ENCODE assay signal across 7 mouse cellular contexts in genomic region chr7:79727091-79727490, GRCm38 (mm10). TPM values are rescaled to one million over a fixed set of nuclear protein-coding genes. Genes with fewer than 3 reads are reported as not detected.
DNase-seq lines count a peak whose midpoint lies in the region; ATAC-seq and TF ChIP-seq lines count a peak whose summit lies in the region.

No protein-coding gene starts in this region.

- H3K4me2 ChIP-seq in liver, embryonic 11.5 days, result no peak overlapping the region

- peaks cover 22% of the 10 kb centered on the region for H3K27me3 ChIP-seq in liver, embryonic 11.5 days (replicated peaks; ENCODE audit: control insufficient read depth, insufficient read depth, low read length)

- peak; percentile 75 for TF ChIP-seq CTCF in brain, embryonic 14.5 days (IDR thresholded peaks at IDR 0.05; ENCODE audit: borderline replicate concordance, extremely low read depth, insufficient read depth, insufficient read length)

- H3K9me3 ChIP-seq in liver, embryonic 11.5 days (ENCODE audit: control insufficient read depth, low read length), result no peaks in the 10 kb centered on the region

- no peak overlapping the region for H3K4me3 ChIP-seq in liver, embryonic 11.5 days (ENCODE audit: low read depth, low read length)

- 21% methylated on average over 2 of the region's 2 CpGs for WGBS in liver, embryonic 11.5 days

- intact Hi-C loops in left cerebral cortex, postnatal 14 days (cut with DNase I), result loop anchor here (10.0 kb wide), 1 partner anchor 232 kb away; no protein-coding TSS in a partner anchor
- intact Hi-C loops in left cerebral cortex, postnatal 36 days (cut with DNase I), result no loop called here

- H3K36me3 ChIP-seq in liver, embryonic 11.5 days (ENCODE audit: control insufficient read depth, insufficient read depth, low read length), result no peaks in the 10 kb centered on the region

- H3K27ac ChIP-seq in liver, embryonic 11.5 days (ENCODE audit: low read depth, low read length), result no peak overlapping the region

- H3K9ac ChIP-seq in liver, embryonic 11.5 days (ENCODE audit: low read depth, low read length), result no peak overlapping the region

- TF ChIP-seq POLR2A in brain, embryonic 14.5 days (IDR thresholded peaks at IDR 0.05; ENCODE audit: borderline replicate concordance, extremely low read depth, insufficient read depth, insufficient read length, poor library complexity, severe bottlenecking), result no peak

- peak; percentile 62; the same call in 1 of the 2 replicates for ATAC-seq in liver, embryonic 11.5 days (replicated peaks; ENCODE audit: low FRiP score)

- DNase-seq in left cerebral cortex, postnatal 14 days (ENCODE audit: low spot score in 2 of 2), result peak; percentile 47 to 57
- DNase-seq in left cerebral cortex, postnatal 36 days (ENCODE audit: low spot score in 2 of 2), result no peak
- DNase-seq in MEL-GATA-1-ER (ENCODE audit: extremely low read depth, low read depth), result peak; percentile 47
- DNase-seq in brain, embryonic 14.5 days (ENCODE audit: low read depth), result peak; percentile 64
- DNase-seq in heart, adult 8-10 months (ENCODE audit: low spot score), result peak; percentile 41
- DNase-seq in liver, embryonic 11.5 days (ENCODE audit: low spot score), result no peak
- peak; percentile 54 for DNase-seq in right cerebral cortex, postnatal 4 days

- H3K4me1 ChIP-seq in liver, embryonic 11.5 days (replicated peaks; ENCODE audit: control insufficient read depth, insufficient read depth, low read length), result no peaks in the 10 kb centered on the region

RNA-seq across cellular contexts. Expression of gene Plin1, which starts 5.6 kb away (rescaled TPM):
- not detected for total RNA-seq in left cerebral cortex, postnatal 14 days (2021)
- not detected for total RNA-seq in left cerebral cortex, postnatal 36 days (2021)
- 0.23 TPM in 2 replicates for polyA plus RNA-seq in brain, embryonic 14.5 days (2012; rRNA removed)
- 1 to 10 TPM; 4.4 to 5.6 (median 5.0) TPM for total RNA-seq in heart, adult 8-10 months (2022)
- not detected in 2 replicates for polyA plus RNA-seq in liver, embryonic 11.5 days (2014; fragmentation: Nextera tagmentation; extraction: Ambion mirVana)

RNA-seq across cellular contexts. Expression of gene Kif7, which starts 11.6 kb away (rescaled TPM):
- 1 to 10 TPM; 1.9 to 2.4 TPM for total RNA-seq in left cerebral cortex, postnatal 14 days (2021)
- total RNA-seq in left cerebral cortex, postnatal 36 days (2021), result 1 to 10 TPM; 1.4 to 1.7 TPM
- 4.8 and 5.4 TPM in 2 replicates for polyA plus RNA-seq in brain, embryonic 14.5 days (2012; rRNA removed)
- 1 to 10 TPM; 1.2 to 1.4 (median 1.2) TPM for total RNA-seq in heart, adult 8-10 months (2022)
- 2.3 and 3.0 TPM in 2 replicates for polyA plus RNA-seq in liver, embryonic 11.5 days (2014; fragmentation: Nextera tagmentation; extraction: Ambion mirVana)

RNA-seq across cellular contexts. Expression of gene Pex11a, which starts 15.8 kb away (rescaled TPM):
- total RNA-seq in left cerebral cortex, postnatal 14 days (2021), result 1 to 10 TPM; 8.2 to 8.7 TPM
- 1 to 10 TPM; 8.4 to 9.7 TPM for total RNA-seq in left cerebral cortex, postnatal 36 days (2021)
- 11.1 and 13.3 TPM in 2 replicates for polyA plus RNA-seq in brain, embryonic 14.5 days (2012; rRNA removed)
- total RNA-seq in heart, adult 8-10 months (2022), result 10 to 100 TPM; 15.7 to 29.2 (median 22.4) TPM
- polyA plus RNA-seq in liver, embryonic 11.5 days (2014; fragmentation: Nextera tagmentation; extraction: Ambion mirVana), result 2.3 and 2.9 TPM in 2 replicates

RNA-seq across cellular contexts. Expression of gene Wdr93, which starts 15.9 kb away (rescaled TPM):
- not detected for total RNA-seq in left cerebral cortex, postnatal 14 days (2021)
- total RNA-seq in left cerebral cortex, postnatal 36 days (2021), result under 1 TPM in 1 of 2 experiments, not detected in 1; 0.23 TPM
- polyA plus RNA-seq in brain, embryonic 14.5 days (2012; rRNA removed), result 0.23 and 0.33 TPM in 2 replicates
- total RNA-seq in heart, adult 8-10 months (2022), result not detected
- 0.21 TPM in 1 of 2 replicates, not detected in the other for polyA plus RNA-seq in liver, embryonic 11.5 days (2014; fragmentation: Nextera tagmentation; extraction: Ambion mirVana)

Comparison
In these comparisons a context has a peak if more than half of its experiments do, and no peak if none do; other contexts are left out.
1. DNase-seq: peak in left cerebral cortex, postnatal 14 days (2 of 2), MEL-GATA-1-ER (single experiment), brain, embryonic 14.5 days (single experiment), heart, adult 8-10 months (single experiment) and right cerebral cortex, postnatal 4 days (single experiment); none in left cerebral cortex, postnatal 36 days (0 of 2) and liver, embryonic 11.5 days (single experiment).
2. RNA of gene Plin1, which starts 5.6 kb away (total RNA-seq): 4.4 to 5.6 TPM in heart, adult 8-10 months; not detected in left cerebral cortex, postnatal 36 days and not detected in left cerebral cortex, postnatal 14 days; every median in the first group is over 4 times any median in the second.